Mouse (Mus musculus): ENCODE measurements around the gene Tomm7.

DNA sequence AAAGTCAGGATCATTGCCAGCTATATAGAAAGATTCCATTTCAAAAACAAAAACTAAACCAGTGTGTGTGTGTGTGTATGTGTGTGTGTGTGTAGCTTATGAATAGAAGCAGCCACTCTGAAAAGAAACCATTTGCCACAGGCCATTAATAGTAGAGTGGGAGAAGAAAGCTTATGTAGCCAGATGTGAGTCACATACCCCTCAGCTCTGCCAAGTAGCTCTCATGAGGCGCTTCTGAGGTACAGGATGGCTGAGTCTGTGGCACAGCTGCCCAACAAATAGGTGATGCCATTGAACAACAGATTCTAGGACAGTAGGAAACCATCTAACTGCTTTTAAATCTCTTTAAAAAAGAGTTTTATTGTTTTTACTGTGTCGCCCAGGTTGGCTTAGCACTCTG lies 51.2 kb downstream of the Tomm7 start:
- TF ChIP-seq RAD21 (IDR thresholded peaks at IDR 0.05; ENCODE audit: low read depth, low read length) = no peak
- no peak for TF ChIP-seq USF1 (IDR thresholded peaks at IDR 0.05; ENCODE audit: low read depth, low read length)
- TF ChIP-seq CTCF (conservative IDR thresholded peaks at IDR 0.05 in 1 of 2, IDR thresholded peaks at IDR 0.05 in 1 of 2; ENCODE audit: low read depth in 2 of 2, low read length in 2 of 2) = no peak
- no peak for TF ChIP-seq EP300 (IDR thresholded peaks at IDR 0.05; ENCODE audit: low read length)
- no peak for TF ChIP-seq TBP (conservative IDR thresholded peaks at IDR 0.05; ENCODE audit: low read depth, low read length)
- no peak for TF ChIP-seq NRF1 (IDR thresholded peaks at IDR 0.05; ENCODE audit: low read depth, low read length)
- TF ChIP-seq KAT2A (IDR thresholded peaks at IDR 0.05; ENCODE audit: insufficient replicate concordance, low read length) = no peak
- TF ChIP-seq ZKSCAN1 (IDR thresholded peaks at IDR 0.05; ENCODE audit: borderline replicate concordance, low read depth, low read length) = no peak
- TF ChIP-seq MEF2A (IDR thresholded peaks at IDR 0.05; ENCODE audit: borderline replicate concordance, low read depth, low read length) = no peak
- TF ChIP-seq POLR2AphosphoS2 (IDR thresholded peaks at IDR 0.05; ENCODE audit: low read depth, low read length) = no peak
- no peak for TF ChIP-seq E2F4 (IDR thresholded peaks at IDR 0.05; ENCODE audit: insufficient replicate concordance, low read depth, low read length)

Measured in CH12.LX (cell line).